Mouse (Mus musculus) hindbrain, embryonic 13.5 days (tissue): ENCODE measurements at regions not wholly inside any gene's neighbourhood (a gene's known extent, or its start where the extent isn't known, plus 50 kb on each side); places are given as distances from the start of the nearest gene placed in this dataset.

Source experiments
- ATAC-seq: fragments of 200-750 bp; cut with Nextera tagmentation; 2 replicates; pipeline ENCODE4 v1.8.0; 2017; ENCODE audit warnings: moderate TSS enrichment; ENCODE audit not compliant: low FRiP score
- H3K27ac ChIP-seq: fragments of 300-500 bp; sonication (generic); 2 replicates; pipeline ENCODE4 v1.5.1; 2015; ENCODE audit warnings: inconsistent platforms, mild to moderate bottlenecking, moderate library complexity
- H3K27me3 ChIP-seq: fragments of 300-500 bp; sonication (generic); 2 replicates; pipeline ENCODE4 v1.6.1; 2015; ENCODE audit warnings: mild to moderate bottlenecking, inconsistent platforms
- H3K36me3 ChIP-seq: fragments of 300-500 bp; sonication (generic); 2 replicates; pipeline ENCODE4 v1.6.1; 2015; ENCODE audit warnings: mild to moderate bottlenecking, inconsistent platforms
- H3K4me1 ChIP-seq: fragments of 300-500 bp; sonication (generic); replicated peaks from 2 replicates; pipeline ENCODE4 v1.6.1; 2015; ENCODE audit warnings: inconsistent platforms
- H3K4me2 ChIP-seq: fragments of 300-500 bp; sonication (generic); 2 replicates; pipeline ENCODE4 v1.6.1; 2015; ENCODE audit warnings: inconsistent platforms, mild to moderate bottlenecking, moderate library complexity
- H3K4me3 ChIP-seq: fragments of 300-500 bp; sonication (generic); 2 replicates; pipeline ENCODE4 v1.5.1; 2015; ENCODE audit warnings: mild to moderate bottlenecking, inconsistent platforms
- H3K9ac ChIP-seq: fragments of 300-500 bp; sonication (generic); 2 replicates; pipeline ENCODE4 v1.6.1; 2015; ENCODE audit warnings: mild to moderate bottlenecking, inconsistent platforms
- H3K9me3 ChIP-seq: fragments of 300-500 bp; sonication (generic); 2 replicates; pipeline ENCODE4 v1.6.1; 2016; ENCODE audit warnings: inconsistent platforms
- WGBS: fragments of 180-500 bp; shearing (Covaris S2); methylation state at CpG from one replicate; pipeline ENCODE4 v1.1.7; 2015; 5-methylcytosine and 5-hydroxymethylcytosine counted together

- Histone ChIP-seq H3K27me3 (no peaks in the 10 kb centered on the region), H3K27ac (no peak overlapping the region), H3K36me3 (no peaks in the 10 kb centered on the region), H3K4me1 (peaks cover 12% of the 10 kb centered on the region), H3K4me2 (no peak overlapping the region), H3K4me3 (no peak overlapping the region), H3K9me3 (no peaks in the 10 kb centered on the region), H3K9ac (no peak overlapping the region)
- no peak for ATAC-seq
- 55% methylated on average over 2 of the region's 2 CpGs for WGBS
Measured at GRCm38 (mm10) chr10:45892464-45892863, 314.8 kb downstream of the Hace1 start.

GRCm38 (mm10) chr10:45893894-45894831 is 316.5 kb downstream of the Hace1 start:
- no peaks in the 10 kb centered on the region for H3K27me3 ChIP-seq
- H3K4me3 ChIP-seq, result no peak overlapping the region
- no peaks in the 10 kb centered on the region for H3K9me3 ChIP-seq
- no peaks in the 10 kb centered on the region for H3K36me3 ChIP-seq
- 0 out of 2 replicates have a peak, but pooled peaks cover 5% of the 10 kb centered on the region for H3K4me1 ChIP-seq
- WGBS, result 74% methylated on average over 2 of the region's 2 CpGs
- H3K27ac ChIP-seq, result no peak overlapping the region
- no peak overlapping the region for H3K4me2 ChIP-seq
- H3K9ac ChIP-seq, result no peak overlapping the region
- ATAC-seq, result no peak

GRCm38 (mm10) chr10:45916928-45917327 is 339.3 kb downstream of the Hace1 start:
- Histone ChIP-seq H3K27ac (no peak overlapping the region), H3K36me3 (no peaks in the 10 kb centered on the region), H3K9me3 (peaks cover 4% of the 10 kb centered on the region; the same call in 1 of the 2 replicates), H3K4me3 (no peak overlapping the region), H3K4me2 (no peak overlapping the region), H3K27me3 (no peaks in the 10 kb centered on the region), H3K9ac (no peak overlapping the region), H3K4me1 (no peaks in the 10 kb centered on the region)
- no peak for ATAC-seq
- 19% methylated on average over 3 of the region's 3 CpGs for WGBS

GRCm38 (mm10) chr10:45925746-45926145 is 348.1 kb downstream of the Hace1 start:
- WGBS, result 27% methylated on average over 1 of the region's 1 CpGs

GRCm38 (mm10) chr10:45933631-45934310 is 356.1 kb downstream of the Hace1 start:
- Histone ChIP-seq H3K9ac (no peak overlapping the region), H3K27me3 (no peaks in the 10 kb centered on the region), H3K27ac (no peak overlapping the region), H3K9me3 (no peaks in the 10 kb centered on the region), H3K4me3 (no peak overlapping the region), H3K4me2 (no peak overlapping the region), H3K36me3 (no peaks in the 10 kb centered on the region), H3K4me1 (no peaks in the 10 kb centered on the region)
- WGBS, result 95% methylated on average over 4 of the region's 4 CpGs
- no peak for ATAC-seq

More at GRCm38 (mm10) chr10:45925746-45926145, 348.1 kb downstream of the Hace1 start:
- Histone ChIP-seq H3K4me2 (no peak overlapping the region), H3K27ac (no peak overlapping the region), H3K9ac (no peak overlapping the region), H3K36me3 (no peaks in the 10 kb centered on the region), H3K27me3 (no peaks in the 10 kb centered on the region), H3K4me1 (no peaks in the 10 kb centered on the region), H3K9me3 (no peaks in the 10 kb centered on the region), H3K4me3 (no peak overlapping the region)
- ATAC-seq, result no peak

- Histone ChIP-seq H3K27ac (no peak overlapping the region), H3K4me1 (no peaks in the 10 kb centered on the region), H3K27me3 (no peaks in the 10 kb centered on the region), H3K4me3 (no peak overlapping the region), H3K9me3 (no peaks in the 10 kb centered on the region), H3K36me3 (no peaks in the 10 kb centered on the region), H3K9ac (no peak overlapping the region), H3K4me2 (no peak overlapping the region)
- ATAC-seq, result no peak
Measured at GRCm38 (mm10) chr10:45957686-45958085, 380.1 kb downstream of the Hace1 start.

- no peaks in the 10 kb centered on the region for H3K9me3 ChIP-seq
- ATAC-seq, result no peak
- H3K4me2 ChIP-seq, result no peak overlapping the region
- WGBS, result 82% methylated on average over 1 of the region's 1 CpGs
- H3K27me3 ChIP-seq, result no peaks in the 10 kb centered on the region
- H3K36me3 ChIP-seq, result no peaks in the 10 kb centered on the region
- H3K4me3 ChIP-seq, result no peak overlapping the region
- no peak overlapping the region for H3K27ac ChIP-seq
- H3K4me1 ChIP-seq, result no peaks in the 10 kb centered on the region
- H3K9ac ChIP-seq, result no peak overlapping the region
Measured at GRCm38 (mm10) chr10:45972240-45972639, 394.6 kb downstream of the Hace1 start.

- Histone ChIP-seq H3K36me3 (no peaks in the 10 kb centered on the region), H3K27ac (no peak overlapping the region), H3K4me3 (no peak overlapping the region), H3K9me3 (no peaks in the 10 kb centered on the region), H3K27me3 (no peaks in the 10 kb centered on the region), H3K9ac (no peak overlapping the region), H3K4me1 (no peaks in the 10 kb centered on the region), H3K4me2 (no peak overlapping the region)
- 58% methylated on average over 4 of the region's 4 CpGs for WGBS
- ATAC-seq, result no peak
Measured at GRCm38 (mm10) chr10:45982731-45983274, 405.2 kb downstream of the Hace1 start.

- Histone ChIP-seq H3K4me2 (no peak overlapping the region), H3K9ac (no peak overlapping the region), H3K9me3 (no peaks in the 10 kb centered on the region), H3K4me1 (no peaks in the 10 kb centered on the region), H3K36me3 (no peaks in the 10 kb centered on the region), H3K27me3 (no peaks in the 10 kb centered on the region), H3K4me3 (no peak overlapping the region), H3K27ac (no peak overlapping the region)
- WGBS, result 85% methylated on average over 6 of the region's 6 CpGs
- ATAC-seq, result no peak
Measured at GRCm38 (mm10) chr10:45983671-45984335, 406.2 kb downstream of the Hace1 start.

- H3K27me3 ChIP-seq, result no peaks in the 10 kb centered on the region
Measured at GRCm38 (mm10) chr10:45986341-45986740, 408.7 kb downstream of the Hace1 start.

GRCm38 (mm10) chr10:46006319-46006718 is 428.7 kb downstream of the Hace1 start:
- H3K27ac ChIP-seq, result no peak overlapping the region
- H3K4me3 ChIP-seq, result no peak overlapping the region
- H3K9ac ChIP-seq, result no peak overlapping the region
- no peak for ATAC-seq
- H3K36me3 ChIP-seq, result no peaks in the 10 kb centered on the region
- H3K4me2 ChIP-seq, result no peak overlapping the region
- 54% methylated on average over 2 of the region's 2 CpGs for WGBS
- H3K4me1 ChIP-seq, result no peaks in the 10 kb centered on the region
- H3K9me3 ChIP-seq, result no peaks in the 10 kb centered on the region
- no peaks in the 10 kb centered on the region for H3K27me3 ChIP-seq

More at GRCm38 (mm10) chr10:45986341-45986740, 408.7 kb downstream of the Hace1 start:
- 90% methylated on average over 2 of the region's 2 CpGs for WGBS
- no peaks in the 10 kb centered on the region for H3K9me3 ChIP-seq
- H3K4me1 ChIP-seq, result no peaks in the 10 kb centered on the region
- no peaks in the 10 kb centered on the region for H3K36me3 ChIP-seq
- no peak overlapping the region for H3K27ac ChIP-seq
- H3K9ac ChIP-seq, result no peak overlapping the region
- no peak for ATAC-seq
- H3K4me3 ChIP-seq, result no peak overlapping the region
- no peak overlapping the region for H3K4me2 ChIP-seq
